Mouse (Mus musculus): ENCODE measurements around the gene Olfr148. TPM values are rescaled to one million over a fixed set of nuclear protein-coding genes. Genes with fewer than 3 reads are reported as not detected.

Gene Olfr148
- polyA plus RNA-seq (2014; fragmentation: Nextera tagmentation; extraction: Ambion mirVana), result not detected in 2 replicates

GRCm38 (mm10) chr9:39610355-39610754 lies at the start of gene Olfr148:
Olfr148 (plus strand) TSS chr9:39610655.
- no peaks in the 10 kb centered on the region for H3K9me3 ChIP-seq (ENCODE audit: control insufficient read depth, low read length)
- no peaks in the 10 kb centered on the region for H3K27me3 ChIP-seq (replicated peaks; ENCODE audit: control insufficient read depth, insufficient read depth, low read length)
- 72% methylated on average over 3 of the region's 3 CpGs for WGBS
- H3K4me3 ChIP-seq (ENCODE audit: low read depth, low read length), result no peak within 1 kb of the TSS
- DNase-seq (ENCODE audit: low spot score), result no peak
- no peak for ATAC-seq (replicated peaks; ENCODE audit: low FRiP score)
- no peak within 1 kb of the TSS for H3K4me2 ChIP-seq
- H3K4me1 ChIP-seq (replicated peaks; ENCODE audit: control insufficient read depth, insufficient read depth, low read length), result no peaks in the 10 kb centered on the region
- H3K9ac ChIP-seq (ENCODE audit: low read depth, low read length), result no peak within 1 kb of the TSS
- H3K36me3 ChIP-seq (ENCODE audit: control insufficient read depth, insufficient read depth, low read length), result no peaks in the 10 kb centered on the region
- no peak within 1 kb of the TSS for H3K27ac ChIP-seq (ENCODE audit: low read depth, low read length)

- Histone ChIP-seq H3K27ac (ENCODE audit: low read depth, low read length) (no peak within 1 kb of the TSS), H3K4me2 (no peak within 1 kb of the TSS), H3K4me3 (ENCODE audit: low read depth, low read length) (no peak within 1 kb of the TSS), H3K27me3 (replicated peaks; ENCODE audit: control insufficient read depth, insufficient read depth, low read length) (no peaks in the 10 kb centered on the region), H3K9me3 (ENCODE audit: control insufficient read depth, low read length) (no peaks in the 10 kb centered on the region), H3K4me1 (replicated peaks; ENCODE audit: control insufficient read depth, insufficient read depth, low read length) (no peaks in the 10 kb centered on the region), H3K9ac (ENCODE audit: low read depth, low read length) (no peak within 1 kb of the TSS), H3K36me3 (ENCODE audit: control insufficient read depth, insufficient read depth, low read length) (no peaks in the 10 kb centered on the region)
- DNase-seq (ENCODE audit: low spot score) (no peak), ATAC-seq (replicated peaks; ENCODE audit: low FRiP score) (no peak)
- 76% methylated on average over 3 of the region's 3 CpGs for WGBS
Measured at GRCm38 (mm10) chr9:39575469-39575868, 35.0 kb upstream of the Olfr148 start, which contains the start of gene Olfr959. Olfr959 (minus strand) TSS chr9:39575569.

- H3K9me3 ChIP-seq (ENCODE audit: control insufficient read depth, low read length), result no peaks in the 10 kb centered on the region
- H3K27ac ChIP-seq (ENCODE audit: low read depth, low read length), result no peak overlapping the region
- no peak overlapping the region for H3K4me2 ChIP-seq
- no peak overlapping the region for H3K4me3 ChIP-seq (ENCODE audit: low read depth, low read length)
- H3K27me3 ChIP-seq (replicated peaks; ENCODE audit: control insufficient read depth, insufficient read depth, low read length), result no peaks in the 10 kb centered on the region
- H3K9ac ChIP-seq (ENCODE audit: low read depth, low read length), result no peak overlapping the region
- no peak for ATAC-seq (replicated peaks; ENCODE audit: low FRiP score)
- H3K4me1 ChIP-seq (replicated peaks; ENCODE audit: control insufficient read depth, insufficient read depth, low read length), result no peaks in the 10 kb centered on the region
- 77% methylated on average over 5 of the region's 5 CpGs for WGBS
- no peak for DNase-seq (ENCODE audit: low spot score)
- no peaks in the 10 kb centered on the region for H3K36me3 ChIP-seq (ENCODE audit: control insufficient read depth, insufficient read depth, low read length)
Measured at GRCm38 (mm10) chr9:39577050-39577449, 33.4 kb upstream of the Olfr148 start.

GRCm38 (mm10) chr9:39602536-39603332 lies 7.7 kb upstream of the Olfr148 start:
- no peaks in the 10 kb centered on the region for H3K4me1 ChIP-seq (replicated peaks; ENCODE audit: control insufficient read depth, insufficient read depth, low read length)
- no peak overlapping the region for H3K27ac ChIP-seq (ENCODE audit: low read depth, low read length)
- ATAC-seq (replicated peaks; ENCODE audit: low FRiP score) (no peak; the same call in 1 of the 2 replicates), DNase-seq (ENCODE audit: low spot score) (peak; percentile 31)
- no peak overlapping the region for H3K9ac ChIP-seq (ENCODE audit: low read depth, low read length)
- no peaks in the 10 kb centered on the region for H3K36me3 ChIP-seq (ENCODE audit: control insufficient read depth, insufficient read depth, low read length)
- WGBS, result 2% methylated on average over 19 of the region's 19 CpGs
- H3K4me3 ChIP-seq (ENCODE audit: low read depth, low read length), result peak overlapping the region; percentile 32
- no peaks in the 10 kb centered on the region for H3K9me3 ChIP-seq (ENCODE audit: control insufficient read depth, low read length)
- peak overlapping the region; percentile 60 for H3K4me2 ChIP-seq
- H3K27me3 ChIP-seq (replicated peaks; ENCODE audit: control insufficient read depth, insufficient read depth, low read length), result peaks cover 3% of the 10 kb centered on the region; the same call in 1 of the 2 replicates

- peaks cover 3% of the 10 kb centered on the region; the same call in 1 of the 2 replicates for H3K27me3 ChIP-seq (replicated peaks; ENCODE audit: control insufficient read depth, insufficient read depth, low read length)
- H3K9me3 ChIP-seq (ENCODE audit: control insufficient read depth, low read length), result no peaks in the 10 kb centered on the region
- H3K4me2 ChIP-seq, result peak overlapping the region; percentile 60
- no peaks in the 10 kb centered on the region for H3K4me1 ChIP-seq (replicated peaks; ENCODE audit: control insufficient read depth, insufficient read depth, low read length)
- peak overlapping the region; percentile 32 for H3K4me3 ChIP-seq (ENCODE audit: low read depth, low read length)
- no peak overlapping the region for H3K27ac ChIP-seq (ENCODE audit: low read depth, low read length)
- 3% methylated on average over 9 of the region's 9 CpGs for WGBS
- ATAC-seq (replicated peaks; ENCODE audit: low FRiP score), result no peak
- DNase-seq (ENCODE audit: low spot score), result no peak
- no peaks in the 10 kb centered on the region for H3K36me3 ChIP-seq (ENCODE audit: control insufficient read depth, insufficient read depth, low read length)
- H3K9ac ChIP-seq (ENCODE audit: low read depth, low read length), result no peak overlapping the region
Measured at GRCm38 (mm10) chr9:39603333-39603845, 7.1 kb upstream of the Olfr148 start.

GRCm38 (mm10) chr9:39603999-39604453 lies 6.4 kb upstream of the Olfr148 start, which contains the start of gene AW551984:
AW551984 (minus strand) TSS chr9:39604403.
- Histone ChIP-seq H3K36me3 (ENCODE audit: control insufficient read depth, insufficient read depth, low read length) (no peaks in the 10 kb centered on the region), H3K9ac (ENCODE audit: low read depth, low read length) (no peak within 1 kb of the TSS)

GRCm38 (mm10) chr9:39608497-39608896 lies 2.0 kb upstream of the Olfr148 start:
- no peak for ATAC-seq (replicated peaks; ENCODE audit: low FRiP score)
- Histone ChIP-seq H3K4me2 (no peak overlapping the region), H3K27ac (ENCODE audit: low read depth, low read length) (no peak overlapping the region), H3K9ac (ENCODE audit: low read depth, low read length) (no peak overlapping the region), H3K4me1 (replicated peaks; ENCODE audit: control insufficient read depth, insufficient read depth, low read length) (no peaks in the 10 kb centered on the region), H3K27me3 (replicated peaks; ENCODE audit: control insufficient read depth, insufficient read depth, low read length) (0 out of 2 replicates have a peak, but pooled peaks cover 3% of the 10 kb centered on the region), H3K9me3 (ENCODE audit: control insufficient read depth, low read length) (no peaks in the 10 kb centered on the region), H3K36me3 (ENCODE audit: control insufficient read depth, insufficient read depth, low read length) (no peaks in the 10 kb centered on the region), H3K4me3 (ENCODE audit: low read depth, low read length) (no peak overlapping the region)
- no peak for DNase-seq (ENCODE audit: low spot score)

More at GRCm38 (mm10) chr9:39603999-39604453, 6.4 kb upstream of the Olfr148 start, which contains the start of gene AW551984:
- WGBS, result 4% methylated on average over 8 of the region's 8 CpGs
- Histone ChIP-seq H3K4me1 (replicated peaks; ENCODE audit: control insufficient read depth, insufficient read depth, low read length) (no peaks in the 10 kb centered on the region), H3K27ac (ENCODE audit: low read depth, low read length) (no peak within 1 kb of the TSS), H3K9me3 (ENCODE audit: control insufficient read depth, low read length) (no peaks in the 10 kb centered on the region), H3K27me3 (replicated peaks; ENCODE audit: control insufficient read depth, insufficient read depth, low read length) (peaks cover 3% of the 10 kb centered on the region; the same call in 1 of the 2 replicates), H3K4me3 (ENCODE audit: low read depth, low read length) (peak within 1 kb of the TSS; percentile 32), H3K4me2 (peak within 1 kb of the TSS; percentile 60)
- DNase-seq (ENCODE audit: low spot score) (peak; percentile 31), ATAC-seq (replicated peaks; ENCODE audit: low FRiP score) (no peak)

- no peak overlapping the region for H3K4me3 ChIP-seq (ENCODE audit: low read depth, low read length)
- H3K4me1 ChIP-seq (replicated peaks; ENCODE audit: control insufficient read depth, insufficient read depth, low read length), result no peaks in the 10 kb centered on the region
- H3K9me3 ChIP-seq (ENCODE audit: control insufficient read depth, low read length), result no peaks in the 10 kb centered on the region
- no peak overlapping the region for H3K9ac ChIP-seq (ENCODE audit: low read depth, low read length)
- no peak overlapping the region for H3K27ac ChIP-seq (ENCODE audit: low read depth, low read length)
- DNase-seq (ENCODE audit: low spot score) (no peak), ATAC-seq (replicated peaks; ENCODE audit: low FRiP score) (no peak)
- 51% methylated on average over 1 of the region's 1 CpGs for WGBS
- H3K27me3 ChIP-seq (replicated peaks; ENCODE audit: control insufficient read depth, insufficient read depth, low read length), result no peaks in the 10 kb centered on the region
- H3K4me2 ChIP-seq, result no peak overlapping the region
- no peaks in the 10 kb centered on the region for H3K36me3 ChIP-seq (ENCODE audit: control insufficient read depth, insufficient read depth, low read length)
Measured at GRCm38 (mm10) chr9:39611953-39612352, 1.5 kb downstream of the Olfr148 start.
